Mouse (Mus musculus) heart, embryonic 14.5 days (tissue): ENCODE data around the gene Hlcs. TPM values are rescaled to one million over a fixed set of nuclear protein-coding genes. Genes with fewer than 3 reads are reported as not detected.
"Not testable (repeated sequence)": the region's sequence is repeated elsewhere in the genome, so short reads cannot be mapped to it uniquely, and the experiment has no call there.

Experiments used
- ATAC-seq: fragments of 200-750 bp; cut with Nextera tagmentation; 2 replicates; pipeline ENCODE4 v1.8.0; 2017; ENCODE audit warnings: low read depth, moderate TSS enrichment; ENCODE audit not compliant: insufficient number of reproducible peaks, insufficient read depth, low FRiP score
- H3K27ac ChIP-seq, 2 experiments: fragments of 200-500 bp in 1 of 2; fragments of 300-500 bp in 1 of 2; sonication (generic) in 1 of 2; replicated peaks in 1 of 2; 2 replicates each; pipeline ENCODE4 v1.5.1; 2012 to 2014; ENCODE audit warnings: low read depth in 2 of 2, low read length in 2 of 2, control low read depth in 1 of 2, mild to moderate bottlenecking in 1 of 2, mixed read lengths in 1 of 2; ENCODE audit not compliant: control insufficient read depth in 1 of 2, insufficient read depth in 1 of 2
- H3K27me3 ChIP-seq: fragments of 300-500 bp; sonication (generic); 2 replicates; pipeline ENCODE4 v1.6.1; 2014; ENCODE audit warnings: mild to moderate bottlenecking, low read length, control low read depth; ENCODE audit not compliant: control insufficient read depth, insufficient read depth
- H3K36me3 ChIP-seq: fragments of 300-500 bp; sonication (generic); 2 replicates; pipeline ENCODE4 v1.6.1; 2014; ENCODE audit warnings: mild to moderate bottlenecking, control low read depth, low read length, mixed read lengths; ENCODE audit not compliant: control insufficient read depth, insufficient read depth
- H3K4me1 ChIP-seq, 2 experiments: fragments of 200-500 bp in 1 of 2; fragments of 300-500 bp in 1 of 2; sonication (generic) in 1 of 2; 2 replicates each; pipeline ENCODE4 v1.6.1; 2012 to 2014; ENCODE audit warnings: low read length in 2 of 2, control low read depth in 1 of 2, mixed read lengths in 1 of 2; ENCODE audit not compliant: control insufficient read depth in 2 of 2, insufficient read depth in 2 of 2
- H3K4me2 ChIP-seq: fragments of 300-500 bp; sonication (generic); 2 replicates; pipeline ENCODE4 v1.6.1; 2014; ENCODE audit warnings: mild to moderate bottlenecking, low read length
- H3K4me3 ChIP-seq, 2 experiments: fragments of 200-500 bp in 1 of 2; fragments of 300-500 bp in 1 of 2; sonication (generic) in 1 of 2; 2 replicates each; pipeline ENCODE4 v1.5.1; 2012 to 2014; ENCODE audit warnings: low read length in 2 of 2, mild to moderate bottlenecking in 2 of 2, control low read depth in 1 of 2, low read depth in 1 of 2, moderate library complexity in 1 of 2; ENCODE audit not compliant: control insufficient read depth in 1 of 2, insufficient read depth in 1 of 2
- H3K9ac ChIP-seq: fragments of 300-500 bp; sonication (generic); 2 replicates; pipeline ENCODE4 v1.6.1; 2014; ENCODE audit warnings: mild to moderate bottlenecking, low read length
- H3K9me3 ChIP-seq: fragments of 300-500 bp; sonication (generic); 2 replicates; pipeline ENCODE4 v1.6.1; 2016; ENCODE audit warnings: low read length, control low read depth; ENCODE audit not compliant: control insufficient read depth
- WGBS: fragments of 180-500 bp; shearing (Covaris S2); extraction: QIAGEN DNeasy Blood & Tissue Kit; methylation state at CpG from one replicate; pipeline ENCODE4 v1.1.7; 2014; 5-methylcytosine and 5-hydroxymethylcytosine counted together
- polyA plus RNA-seq: library from polyadenylated mRNA; unstranded; fragments of >200 nt; fragmentation: Nextera tagmentation; extraction: Ambion mirVana; gene quantifications from 2 replicates; pipeline ENCODE4 v1.2.1, GENCODE M21; 2014

The Hlcs gene
- polyA plus RNA-seq, 1 experiment from 2014 or later = 8.1 TPM

GRCm38 (mm10) chr16:94354450-94354849 is 41.1 kb upstream of the Hlcs start:
- H3K9ac ChIP-seq = no peak overlapping the region
- no peaks in the 10 kb centered on the region for H3K27me3 ChIP-seq
- H3K4me3 ChIP-seq = no peak overlapping the region
- peaks cover 0 to 4% of the 10 kb centered on the region in 2 experiments; a peak in 1 of 4 replicates for H3K4me1 ChIP-seq
- no peaks in the 10 kb centered on the region for H3K36me3 ChIP-seq
- 23% methylated on average over 9 of the region's 9 CpGs for WGBS
- peak overlapping the region; percentile 9 for H3K4me2 ChIP-seq
- peak; percentile 69; the same call in 1 of the 2 replicates for ATAC-seq
- no peaks in the 10 kb centered on the region for H3K9me3 ChIP-seq
- H3K27ac ChIP-seq = peak overlapping the region; percentile 20 to 27; a peak in 1 of 4 replicates

DNA sequence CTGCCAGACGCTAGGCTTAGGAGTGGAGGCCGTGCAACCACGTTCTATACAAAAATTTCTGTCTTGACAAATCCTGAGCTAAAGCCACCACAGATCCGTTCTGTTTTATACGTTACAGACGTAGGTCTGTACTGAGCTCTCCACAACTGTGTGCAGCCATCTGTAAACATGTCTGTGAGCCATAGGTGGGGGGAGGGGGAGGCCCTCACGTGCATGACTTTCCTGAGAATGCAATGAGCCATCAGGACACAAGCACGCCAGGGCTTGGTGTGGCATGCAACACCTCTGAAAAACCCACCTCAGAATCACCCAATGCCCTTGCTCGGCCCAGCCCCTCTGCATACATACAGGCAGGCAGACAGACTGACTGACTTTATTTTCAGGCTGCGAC is 36.9 kb upstream of the Hlcs start:
- Histone ChIP-seq H3K4me1 (0 out of 4 replicates have a peak, but pooled peaks cover 0 to 2% of the 10 kb centered on the region in 2 experiments), H3K9ac (no peak overlapping the region), H3K9me3 (no peaks in the 10 kb centered on the region), H3K4me2 (no peak overlapping the region), H3K36me3 (no peaks in the 10 kb centered on the region), H3K27ac (no peak overlapping the region), H3K27me3 (no peaks in the 10 kb centered on the region), H3K4me3 (no peak overlapping the region)
- 82% methylated on average over 10 of the region's 10 CpGs for WGBS
- ATAC-seq = no peak

- WGBS = 58% methylated on average over 11 of the region's 11 CpGs
- H3K9me3 ChIP-seq = no peaks in the 10 kb centered on the region
- 0 out of 4 replicates have a peak, but pooled peaks cover 0 to 2% of the 10 kb centered on the region in 2 experiments for H3K4me1 ChIP-seq
- H3K4me2 ChIP-seq = no peak overlapping the region
- H3K9ac ChIP-seq = no peak overlapping the region
- H3K4me3 ChIP-seq = no peak overlapping the region
- ATAC-seq = no peak
- H3K27me3 ChIP-seq = no peaks in the 10 kb centered on the region
- H3K36me3 ChIP-seq = no peaks in the 10 kb centered on the region
- H3K27ac ChIP-seq = no peak overlapping the region
These were observed 36.4 kb upstream of the Hlcs start for GRCm38 (mm10) chr16:94349588-94350286.

GRCm38 (mm10) chr16:94348779-94349178 is 35.4 kb upstream of the Hlcs start:
- Histone ChIP-seq H3K9ac (no peak overlapping the region), H3K27ac (no peak overlapping the region), H3K9me3 (no peaks in the 10 kb centered on the region), H3K4me1 (no peaks in the 10 kb centered on the region), H3K4me3 (no peak overlapping the region), H3K36me3 (no peaks in the 10 kb centered on the region), H3K4me2 (no peak overlapping the region), H3K27me3 (no peaks in the 10 kb centered on the region)
- no peak for ATAC-seq
- WGBS = 78% methylated on average over 2 of the region's 2 CpGs

DNA sequence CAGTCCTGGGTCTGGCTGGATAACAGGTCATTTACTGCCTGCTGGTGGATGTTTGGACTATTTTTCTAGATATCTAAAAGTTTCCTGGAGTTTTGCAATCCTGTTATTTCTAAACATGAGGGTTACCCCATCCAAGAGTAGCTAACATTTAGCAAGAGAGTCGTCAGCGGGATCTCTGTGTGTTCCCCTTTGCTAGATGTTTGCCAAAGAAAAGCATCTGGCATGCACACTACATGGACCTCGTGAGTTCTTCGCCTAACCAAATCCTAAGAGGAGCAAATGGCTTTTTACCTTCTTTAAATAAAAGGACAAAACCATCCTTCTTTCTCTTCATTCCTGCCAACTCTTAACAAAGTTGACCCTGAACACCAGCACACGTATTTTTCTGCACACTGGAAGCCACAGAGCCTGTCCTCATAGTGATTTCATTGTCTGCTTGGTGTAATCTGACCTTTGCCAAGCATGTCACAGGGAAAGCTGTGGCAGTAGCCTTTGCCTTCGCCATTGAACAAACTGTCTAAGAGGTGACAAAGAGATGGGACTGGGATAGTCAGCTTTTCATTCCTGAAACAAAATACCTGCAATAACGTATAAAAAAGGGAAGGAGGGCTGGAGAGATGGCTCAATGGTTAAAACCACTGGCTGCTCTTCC is 33.8 kb upstream of the Hlcs start:
- H3K36me3 ChIP-seq = no peaks in the 10 kb centered on the region
- H3K4me1 ChIP-seq = no peaks in the 10 kb centered on the region
- no peak overlapping the region for H3K9ac ChIP-seq
- no peak overlapping the region for H3K4me2 ChIP-seq
- no peak for ATAC-seq
- WGBS = 70% methylated on average over 7 of the region's 7 CpGs
- no peaks in the 10 kb centered on the region for H3K27me3 ChIP-seq
- H3K4me3 ChIP-seq = no peak overlapping the region
- H3K27ac ChIP-seq = no peak overlapping the region
- H3K9me3 ChIP-seq = no peaks in the 10 kb centered on the region

DNA sequence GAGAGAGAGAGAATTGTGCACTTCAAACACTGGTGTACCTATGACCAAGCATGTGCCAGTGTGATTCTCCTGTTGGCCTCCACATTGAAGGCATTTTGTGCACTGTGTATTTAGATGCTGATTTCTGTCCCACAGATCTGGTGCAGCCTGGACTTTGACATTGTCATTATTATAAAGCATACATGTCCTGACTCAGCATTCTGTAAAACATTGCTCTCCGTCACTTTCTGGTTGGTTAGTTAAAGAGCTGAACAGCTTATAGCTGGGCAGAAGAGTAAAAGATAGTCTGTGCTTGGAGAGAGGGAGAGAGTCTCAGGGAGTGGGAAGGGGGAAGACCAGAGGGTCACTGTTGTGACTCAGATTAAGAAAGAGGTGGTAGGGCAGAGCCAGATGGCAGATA is 32.4 kb upstream of the Hlcs start:
- Histone ChIP-seq H3K9ac (no peak overlapping the region), H3K4me1 (no peaks in the 10 kb centered on the region), H3K27ac (no peak overlapping the region), H3K4me3 (no peak overlapping the region), H3K27me3 (no peaks in the 10 kb centered on the region), H3K9me3 (no peaks in the 10 kb centered on the region), H3K36me3 (no peaks in the 10 kb centered on the region), H3K4me2 (no peak overlapping the region)
- no peak for ATAC-seq
- WGBS = 90% methylated on average over 1 of the region's 1 CpGs

- H3K4me1 ChIP-seq, H3K9ac ChIP-seq, H3K4me3 ChIP-seq, H3K36me3 ChIP-seq, H3K27ac ChIP-seq, H3K4me2 ChIP-seq, H3K9me3 ChIP-seq, H3K27me3 ChIP-seq, ATAC-seq: not testable (repeated sequence)
- 87% methylated on average over 17 of the region's 22 CpGs for WGBS
These were observed 26.1 kb upstream of the Hlcs start for GRCm38 (mm10) chr16:94339164-94340160.
